Mouse (Mus musculus) common myeloid progenitor, adult 5-6 weeks (primary cell): ENCODE measurements at regions not wholly inside any gene's neighbourhood (a gene's known extent, or its start where the extent isn't known, plus 50 kb on each side); places are given as distances from the start of the nearest gene placed in this dataset.

Source experiments
- ATAC-seq: replicated peaks from 2 replicates; pipeline ENCODE4 v1.8.0; 2016; ENCODE audit warnings: low read depth, mild to moderate bottlenecking, moderate TSS enrichment, inconsistent platforms; ENCODE audit not compliant: poor library complexity, severe bottlenecking

DNA sequence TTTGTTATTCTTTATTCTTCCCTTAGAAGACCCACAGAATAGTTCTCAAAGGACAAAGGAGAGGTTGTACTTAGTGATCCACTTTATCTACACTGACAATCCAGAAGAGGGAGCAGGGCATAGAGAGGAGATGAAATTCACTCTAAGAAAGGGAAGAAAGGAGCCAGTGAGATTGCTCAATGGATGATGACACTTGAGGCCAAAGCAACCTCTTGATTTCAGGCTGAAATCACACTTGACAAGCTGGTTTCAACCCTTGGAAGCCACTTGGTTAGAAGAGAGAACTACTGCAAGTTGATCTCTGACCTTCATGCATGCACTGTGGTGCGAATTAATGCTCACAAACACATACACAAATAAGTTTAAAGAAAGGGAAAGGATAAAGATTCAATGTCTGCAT lies 66.5 kb downstream of the Ccnl1 start:
- ATAC-seq: 0 out of 2 replicates have a peak, but pooled peaks have one; percentile 25

DNA sequence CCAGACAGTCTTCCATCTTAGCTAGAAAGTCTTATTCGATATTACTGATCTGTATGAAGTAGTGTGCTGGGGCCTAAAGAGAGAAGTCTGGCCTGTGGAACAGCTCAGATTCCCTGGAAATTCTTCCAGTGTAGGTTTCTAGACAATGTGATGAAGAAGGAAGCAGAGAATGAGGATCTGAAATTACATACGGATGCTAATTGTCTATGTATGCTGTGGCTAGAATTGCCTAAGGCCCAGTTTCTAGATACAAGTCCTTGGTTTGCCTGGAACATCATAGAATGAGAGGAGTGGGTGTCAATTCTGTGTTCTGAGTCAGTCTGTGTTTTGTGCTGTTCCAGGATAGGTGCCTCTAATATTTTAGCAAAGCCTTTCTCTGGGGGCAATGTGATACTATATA lies 66.9 kb downstream of the Ccnl1 start:
- 0 out of 2 replicates have a peak, but pooled peaks have one; percentile 32 for ATAC-seq

DNA sequence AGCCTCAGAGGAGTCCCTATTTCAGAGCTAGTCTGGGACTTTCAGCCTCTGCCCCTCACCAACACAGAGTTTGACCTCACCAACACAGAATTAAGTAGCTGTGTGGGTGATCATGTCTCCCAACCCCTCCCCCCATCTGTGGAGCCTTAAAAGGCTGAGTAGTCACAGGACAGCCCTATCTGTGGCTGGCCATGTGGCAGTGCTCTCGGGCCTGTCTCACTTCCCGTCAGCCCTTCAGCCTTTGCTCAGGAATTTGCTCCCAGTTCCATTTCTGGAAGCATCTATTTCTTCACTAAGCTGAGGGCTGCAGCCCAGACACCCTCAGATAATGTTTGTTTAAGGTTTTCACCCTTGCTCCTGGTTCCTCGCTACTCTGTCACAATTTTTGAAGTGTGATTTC lies 69.1 kb downstream of the Ccnl1 start:
- ATAC-seq: no peak

DNA sequence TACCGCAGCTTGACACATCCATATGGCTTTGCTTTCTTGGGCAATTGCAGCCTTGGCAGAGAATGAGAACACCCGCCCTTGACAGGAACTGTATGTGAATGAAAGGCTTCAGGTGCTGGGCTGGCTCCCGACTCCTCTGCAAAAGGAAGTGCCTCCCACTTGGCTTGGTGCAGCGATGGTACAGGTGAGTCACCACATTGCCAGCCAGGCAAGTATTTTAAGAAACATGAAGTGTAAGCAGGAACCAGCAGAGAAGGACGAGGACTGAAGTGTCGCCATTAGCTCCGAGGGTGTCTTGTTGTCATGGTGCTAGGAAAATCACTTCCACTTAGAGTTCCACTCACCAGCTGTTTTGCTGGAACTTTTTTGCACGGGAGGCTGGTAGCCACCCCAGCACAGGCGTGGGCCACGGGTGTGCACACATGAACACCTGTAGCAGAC lies 73.5 kb downstream of the Ccnl1 start:
- ATAC-seq: no peak

DNA sequence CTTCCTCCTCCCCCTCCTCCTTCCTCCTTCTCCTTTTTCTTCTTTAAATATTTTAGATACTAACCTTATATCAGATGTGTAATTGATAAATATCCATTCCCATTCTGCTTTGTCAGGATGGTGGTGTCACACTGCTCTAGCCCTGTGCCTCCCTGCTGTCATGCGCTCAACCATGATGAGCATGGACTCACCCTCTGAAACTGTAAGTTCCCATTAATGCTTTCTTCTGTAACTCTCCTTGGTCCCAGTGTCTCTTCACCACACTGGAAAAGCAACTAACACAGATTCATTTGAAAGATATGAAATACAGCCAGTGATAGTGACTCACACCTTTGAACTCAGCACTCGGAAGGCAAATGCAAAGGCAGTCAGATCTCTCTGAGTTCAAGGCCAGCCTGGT lies 75.9 kb downstream of the Ccnl1 start:
- 0 out of 2 replicates have a peak, but pooled peaks have one; percentile 29 for ATAC-seq
